Mouse (Mus musculus) lung, embryonic 14.5 days (tissue): ENCODE data around the gene Pabpn1l. TPM values are rescaled to one million over a fixed set of nuclear protein-coding genes. Genes with fewer than 3 reads are reported as not detected.
A peak's percentile ranks its signal among the peaks of the same experiment; 100 is the strongest.

ENCODE experiments used
- ATAC-seq: fragments of 200-750 bp; cut with Nextera tagmentation; 2 replicates; pipeline ENCODE4 v1.8.0; 2017; ENCODE audit warnings: mild to moderate bottlenecking, moderate TSS enrichment, moderate library complexity; ENCODE audit not compliant: insufficient read depth
- DNase-seq: peaks from one replicate; pipeline ENCODE4 v3.0.0-alpha.2; 2015
- H3K27ac ChIP-seq: fragments of 300-500 bp; sonication (generic); 2 replicates; pipeline ENCODE4 v1.5.1; 2014; ENCODE audit warnings: low read depth, mild to moderate bottlenecking, moderate library complexity
- H3K27me3 ChIP-seq: fragments of 300-500 bp; sonication (generic); 2 replicates; pipeline ENCODE4 v1.6.1; 2014; ENCODE audit warnings: low read length, control low read depth; ENCODE audit not compliant: insufficient read depth
- H3K36me3 ChIP-seq: fragments of 300-500 bp; sonication (generic); 2 replicates; pipeline ENCODE4 v1.6.1; 2014; ENCODE audit warnings: control low read depth; ENCODE audit not compliant: insufficient read depth
- H3K4me1 ChIP-seq: fragments of 300-500 bp; sonication (generic); 2 replicates; pipeline ENCODE4 v1.6.1; 2014; ENCODE audit warnings: antibody characterized with exemption, control low read depth; ENCODE audit not compliant: insufficient read depth
- H3K4me2 ChIP-seq: fragments of 300-500 bp; sonication (generic); 2 replicates; pipeline ENCODE4 v1.6.1; 2014; ENCODE audit warnings: mild to moderate bottlenecking
- H3K4me3 ChIP-seq: fragments of 300-500 bp; sonication (generic); 2 replicates; pipeline ENCODE4 v1.5.1; 2014; ENCODE audit warnings: low read depth, low read length
- H3K9ac ChIP-seq: fragments of 300-500 bp; sonication (generic); 2 replicates; pipeline ENCODE4 v1.6.1; 2014
- H3K9me3 ChIP-seq: fragments of 300-500 bp; sonication (generic); 2 replicates; pipeline ENCODE4 v1.6.1; 2016; ENCODE audit warnings: low read depth, low read length, control low read depth
- CTCF ChIP-seq: IDR thresholded peaks from 2 replicates; pipeline ENCODE4 v1.5.1; 2016; ENCODE audit warnings: antibody characterized with exemption, low read depth
- WGBS: fragments of 180-500 bp; shearing (Covaris S2); extraction: QIAGEN DNeasy Blood & Tissue Kit; methylation state at CpG from one replicate; pipeline ENCODE4 v1.1.7; 2014; 5-methylcytosine and 5-hydroxymethylcytosine counted together
- polyA plus RNA-seq: library from polyadenylated mRNA; unstranded; fragments of >200 nt; fragmentation: Nextera tagmentation; extraction: Ambion mirVana; gene quantifications from 2 replicates; pipeline ENCODE4 v1.2.1, GENCODE M21; 2014

Gene Pabpn1l
- polyA plus RNA-seq, 1 experiment from 2014 or later: not detected

DNA sequence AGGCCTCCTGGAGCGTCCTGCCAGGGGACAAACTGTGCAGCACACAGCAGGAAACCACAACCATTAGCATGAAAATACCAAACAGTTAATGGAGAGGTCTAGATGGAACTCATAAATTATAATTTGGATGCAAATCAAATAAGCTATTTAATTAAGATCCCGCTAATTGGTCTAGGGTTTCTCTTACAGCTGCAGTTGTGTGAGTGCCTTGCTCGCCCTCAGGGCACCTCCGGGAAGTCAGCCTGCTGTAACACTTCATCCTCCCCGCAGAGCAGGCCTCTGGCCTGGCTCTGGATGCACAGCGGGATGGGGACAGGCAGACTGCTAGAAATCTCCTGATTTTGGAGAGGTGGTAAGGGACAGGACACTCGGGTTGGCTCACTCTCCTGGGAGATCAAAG lies 36.4 kb downstream of the Pabpn1l start:
- Histone ChIP-seq H3K9me3 (no peaks in the 10 kb centered on the region), H3K4me2 (no peak overlapping the region), H3K36me3 (no peaks in the 10 kb centered on the region), H3K9ac (no peak overlapping the region), H3K4me3 (no peak overlapping the region), H3K4me1 (no peaks in the 10 kb centered on the region), H3K27ac (no peak overlapping the region), H3K27me3 (no peaks in the 10 kb centered on the region)
- no peak for ATAC-seq
- no peak for TF ChIP-seq CTCF
- DNase-seq: no peak
- WGBS: 68% methylated on average over 7 of the region's 7 CpGs

GRCm38 (mm10) chr8:122585411-122585891 lies 37.1 kb downstream of the Pabpn1l start:
- no peak overlapping the region for H3K4me2 ChIP-seq
- H3K4me1 ChIP-seq: no peaks in the 10 kb centered on the region
- H3K27me3 ChIP-seq: no peaks in the 10 kb centered on the region
- no peak for TF ChIP-seq CTCF
- DNase-seq (no peak), ATAC-seq (no peak)
- H3K4me3 ChIP-seq: no peak overlapping the region
- no peaks in the 10 kb centered on the region for H3K9me3 ChIP-seq
- 26% methylated on average over 14 of the region's 14 CpGs for WGBS
- H3K27ac ChIP-seq: no peak overlapping the region
- no peaks in the 10 kb centered on the region for H3K36me3 ChIP-seq
- no peak overlapping the region for H3K9ac ChIP-seq

- Histone ChIP-seq H3K9ac (no peak overlapping the region), H3K27ac (no peak overlapping the region), H3K4me3 (no peak overlapping the region), H3K4me2 (no peak overlapping the region), H3K4me1 (no peaks in the 10 kb centered on the region), H3K36me3 (no peaks in the 10 kb centered on the region), H3K27me3 (no peaks in the 10 kb centered on the region), H3K9me3 (no peaks in the 10 kb centered on the region)
- 79% methylated on average over 9 of the region's 9 CpGs for WGBS
- DNase-seq (no peak), ATAC-seq (no peak)
- TF ChIP-seq CTCF: no peak
Observed at GRCm38 (mm10) chr8:122584981-122585380, 37.6 kb downstream of the Pabpn1l start.

- Histone ChIP-seq H3K4me3 (no peak overlapping the region), H3K4me2 (no peak overlapping the region), H3K27me3 (no peaks in the 10 kb centered on the region), H3K9me3 (no peaks in the 10 kb centered on the region), H3K36me3 (no peaks in the 10 kb centered on the region), H3K4me1 (peaks cover 4% of the 10 kb centered on the region), H3K9ac (no peak overlapping the region), H3K27ac (no peak overlapping the region)
- DNase-seq (no peak), ATAC-seq (no peak)
- TF ChIP-seq CTCF: no peak
- WGBS: 16% methylated on average over 15 of the region's 15 CpGs
Observed at GRCm38 (mm10) chr8:122580926-122581325, 41.6 kb downstream of the Pabpn1l start.

DNA sequence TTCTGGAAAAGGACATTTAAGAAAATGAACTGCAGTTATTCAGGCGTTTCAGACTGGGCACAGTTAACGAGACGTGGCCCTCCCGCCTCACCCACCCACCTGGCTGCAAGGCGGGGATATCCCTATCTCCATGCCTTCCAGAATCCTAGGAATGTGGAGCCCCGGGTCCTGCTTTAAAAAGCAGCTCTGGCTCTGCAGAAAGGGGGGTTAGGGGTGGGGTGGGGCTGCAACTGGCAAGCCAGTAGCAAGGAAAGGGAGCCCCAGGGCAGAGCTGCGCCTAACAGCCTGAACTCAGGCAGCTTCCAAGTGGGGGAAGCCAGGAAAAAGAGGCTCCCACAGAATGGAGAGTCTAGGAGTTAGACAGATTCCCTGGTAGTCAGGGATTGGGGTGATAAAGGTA lies 43.3 kb downstream of the Pabpn1l start:
- H3K27ac ChIP-seq: peak overlapping the region; percentile 58
- no peaks in the 10 kb centered on the region for H3K27me3 ChIP-seq
- peaks cover 7% of the 10 kb centered on the region; the same call in 1 of the 2 replicates for H3K36me3 ChIP-seq
- DNase-seq: peak; percentile 50
- H3K9me3 ChIP-seq: no peaks in the 10 kb centered on the region
- WGBS: 27% methylated on average over 7 of the region's 7 CpGs
- H3K9ac ChIP-seq: no peak overlapping the region
- H3K4me1 ChIP-seq: peaks cover 9% of the 10 kb centered on the region
- ATAC-seq: 0 out of 2 replicates have a peak, but pooled peaks have one; percentile 7
- TF ChIP-seq CTCF: no peak
- H3K4me3 ChIP-seq: no peak overlapping the region
- no peak overlapping the region for H3K4me2 ChIP-seq

- Histone ChIP-seq H3K9ac (peak overlapping the region; percentile 91; the same call in 1 of the 2 replicates), H3K9me3 (no peaks in the 10 kb centered on the region), H3K27me3 (no peaks in the 10 kb centered on the region), H3K36me3 (peaks cover 27% of the 10 kb centered on the region), H3K4me2 (peak overlapping the region; percentile 82), H3K4me3 (peak overlapping the region; percentile 75), H3K4me1 (peaks cover 9% of the 10 kb centered on the region), H3K27ac (peak overlapping the region; percentile 26; the same call in 1 of the 2 replicates)
- 13% methylated on average over 10 of the region's 10 CpGs for WGBS
- ATAC-seq: peak; percentile 42
- TF ChIP-seq CTCF: no peak
- DNase-seq: no peak
Observed at GRCm38 (mm10) chr8:122577116-122577515, 45.4 kb downstream of the Pabpn1l start.

GRCm38 (mm10) chr8:122576648-122577022 lies 45.9 kb downstream of the Pabpn1l start, which contains the start of gene Aprt:
Aprt (minus strand) TSS chr8:122576909.
- no peaks in the 10 kb centered on the region for H3K27me3 ChIP-seq
- no peaks in the 10 kb centered on the region for H3K9me3 ChIP-seq
- DNase-seq (peak; percentile 96), ATAC-seq (peak; percentile 84)
- peaks cover 9% of the 10 kb centered on the region for H3K4me1 ChIP-seq
- peak within 1 kb of the TSS; percentile 82 for H3K4me2 ChIP-seq
- H3K9ac ChIP-seq: peak within 1 kb of the TSS; percentile 91
- peak within 1 kb of the TSS; percentile 75 for H3K4me3 ChIP-seq
- WGBS: under 1% methylated on average over 39 of the region's 39 CpGs
- peak within 1 kb of the TSS; percentile 77 for H3K27ac ChIP-seq
- TF ChIP-seq CTCF: no peak
- H3K36me3 ChIP-seq: peaks cover 32% of the 10 kb centered on the region
